Mouse (Mus musculus) megakaryocyte, adult 5-6 weeks (primary cell): ENCODE measurements around the gene Fgd1. TPM values are rescaled to one million over a fixed set of nuclear protein-coding genes. Genes with fewer than 3 reads are reported as not detected.

ENCODE experiments used
- ATAC-seq: 2 replicates; pipeline ENCODE4 v1.8.0; 2016; ENCODE audit warnings: mild to moderate bottlenecking, inconsistent platforms; ENCODE audit not compliant: poor library complexity, severe bottlenecking
- total RNA-seq, 2 experiments: library from RNA; stranded (forward) in 1 of 2; stranded (reverse) in 1 of 2; fragments of 153-499, 151-499 nt in 1 of 2; fragments of 221-1000, 200-1000 nt in 1 of 2; gene quantifications; 2 replicates each; pipeline versions ENCODE4 v1.2.3 to v1.2.4; 2015 to 2017

Gene Fgd1
- total RNA-seq (2015) (0.83 and 1.2 TPM in 2 replicates), total RNA-seq (2017) (0.73 and 1.2 TPM in 2 replicates)

- no peak for ATAC-seq
These were observed at the start of gene Fgd1 for GRCm38 (mm10) chrX:151045850-151046249. Gene Fgd1, plus strand, starts transcription at chrX:151046150.

DNA sequence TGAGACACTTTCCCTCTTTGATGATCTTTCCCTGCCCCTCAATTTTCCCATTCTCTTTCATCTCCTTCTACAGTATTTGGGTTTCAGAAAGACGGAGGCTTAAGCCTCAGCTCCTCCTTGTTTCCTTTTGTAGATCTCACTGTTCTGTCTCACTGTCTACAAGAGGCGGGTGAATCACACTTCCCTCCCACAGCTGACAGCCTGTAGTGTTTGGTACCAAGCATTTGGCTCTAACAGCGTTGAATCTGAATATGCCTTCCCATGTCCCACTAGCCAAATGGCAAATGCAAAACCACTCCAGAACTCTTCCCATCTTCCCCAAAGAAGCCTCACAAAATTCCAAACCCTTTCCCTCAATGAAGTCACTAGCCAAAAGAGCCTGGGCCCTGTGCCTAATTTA is 49.2 kb upstream of the Fgd1 start:
- ATAC-seq, result no peak

- peak; percentile 97 for ATAC-seq
These were observed 28.7 kb upstream of the Fgd1 start, which contains the start of gene Gnl3l for GRCm38 (mm10) chrX:151016938-151017877. Gene Gnl3l, minus strand, starts transcription at chrX:151017322.

GRCm38 (mm10) chrX:151017897-151018296 is 28.1 kb upstream of the Fgd1 start:
- no peak for ATAC-seq

- ATAC-seq, result no peak
These were observed 27.2 kb upstream of the Fgd1 start for GRCm38 (mm10) chrX:151018798-151019197.

DNA sequence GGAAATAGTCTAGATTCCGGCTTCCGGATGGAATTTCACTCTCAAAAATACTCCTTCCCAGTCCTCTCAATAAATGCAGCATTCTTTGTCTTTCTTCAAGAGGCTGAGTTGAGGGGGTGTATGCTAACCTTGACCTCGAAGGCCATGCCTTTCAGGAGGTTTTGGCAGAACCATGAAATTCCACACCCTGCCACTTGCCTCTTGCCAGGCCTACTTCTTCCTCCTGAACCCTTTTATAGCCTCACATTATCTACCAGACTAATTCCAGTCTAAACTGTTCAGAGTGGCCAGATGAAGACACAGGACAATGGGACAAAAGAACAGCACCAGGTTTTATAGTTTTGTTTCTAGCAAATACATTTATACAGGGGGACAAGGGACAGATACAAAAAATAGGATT is 14.6 kb upstream of the Fgd1 start:
- ATAC-seq, result no peak

- ATAC-seq, result no peak
These were observed 4.7 kb upstream of the Fgd1 start for GRCm38 (mm10) chrX:151041223-151041622.

DNA sequence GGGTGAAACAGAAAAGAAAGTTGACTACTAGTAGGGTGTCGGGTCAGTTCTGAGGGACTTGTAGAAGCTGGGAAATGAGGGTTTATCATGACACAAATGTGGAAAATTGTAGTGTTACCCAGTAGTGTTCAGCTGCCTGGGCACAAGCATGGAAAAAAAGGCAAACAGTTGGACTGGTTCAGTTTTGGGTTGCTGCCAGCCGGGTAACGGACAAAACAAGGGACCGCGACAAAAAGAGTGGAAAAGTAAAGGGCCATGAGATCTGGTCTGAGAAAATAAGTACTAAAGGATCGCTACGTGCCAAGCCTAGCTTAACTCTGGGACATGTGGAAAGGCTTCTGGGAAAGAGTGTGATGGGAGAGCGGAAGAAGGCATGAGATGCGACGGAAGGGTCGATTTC is 371 bp downstream of the Fgd1 start:
- ATAC-seq, result no peak

DNA sequence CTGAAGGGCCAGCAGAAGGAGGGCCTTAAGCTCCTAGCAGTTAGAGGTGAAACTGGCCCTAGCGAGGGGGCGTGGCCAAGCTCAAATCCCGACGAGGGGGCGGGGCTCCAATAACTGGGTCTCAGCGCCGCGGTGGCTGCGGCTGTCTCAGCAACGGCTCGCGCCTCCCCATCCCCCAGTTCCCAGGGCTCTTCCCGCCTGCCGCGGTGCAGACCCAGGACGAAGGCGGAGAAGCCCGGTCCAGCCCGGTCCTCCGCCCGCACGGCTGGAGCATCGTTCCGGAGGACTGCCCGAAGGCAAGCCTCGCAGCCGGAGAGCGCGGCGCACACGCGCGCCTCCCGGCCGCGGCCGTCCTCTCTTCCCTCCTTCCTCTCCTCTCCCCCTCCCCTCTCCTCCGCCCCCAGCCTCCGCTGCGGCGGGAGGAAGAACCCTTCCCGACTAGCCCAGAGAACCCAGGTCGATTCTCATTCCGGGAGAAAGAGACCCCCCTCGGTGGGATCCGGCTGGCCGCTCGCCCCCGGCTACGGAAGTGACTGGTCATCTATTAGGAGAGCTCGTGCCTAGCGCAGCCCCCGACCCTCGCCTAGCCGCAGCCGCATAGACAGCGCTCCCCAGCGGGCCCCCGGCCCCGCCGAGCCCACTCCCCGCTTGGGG is 954 bp downstream of the Fgd1 start:
- peak; percentile 60; the same call in 1 of the 2 replicates for ATAC-seq

GRCm38 (mm10) chrX:151047431-151048058 is 1.6 kb downstream of the Fgd1 start:
- no peak for ATAC-seq

DNA sequence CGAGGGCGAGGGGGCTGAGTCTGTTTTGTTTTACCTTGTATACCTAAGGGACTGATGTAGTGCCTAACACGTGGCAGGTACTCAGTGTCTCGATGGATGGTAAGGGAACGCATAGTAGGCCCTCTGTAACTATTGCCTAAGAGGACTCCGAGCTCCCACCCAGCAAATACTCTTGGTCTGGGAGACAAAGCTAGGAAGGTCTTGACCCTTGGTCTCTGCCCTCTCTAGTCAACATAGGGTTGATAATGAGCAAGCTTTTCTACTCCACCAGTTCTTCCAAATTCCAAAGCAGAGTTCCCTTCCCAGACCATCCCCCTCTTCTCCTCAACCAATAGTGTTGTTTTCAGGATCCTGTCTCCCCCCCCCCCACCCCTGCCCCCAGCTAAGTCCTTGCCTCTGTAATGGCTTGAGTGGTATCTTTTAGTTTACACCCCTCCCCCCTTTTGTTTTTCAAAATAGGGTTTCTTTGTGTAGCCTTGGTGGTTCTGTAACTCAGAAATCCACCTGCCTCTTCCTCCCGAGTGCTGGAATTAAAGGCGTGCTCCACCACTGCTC is 3.8 kb downstream of the Fgd1 start:
- ATAC-seq, result no peak

- no peak for ATAC-seq
These were observed 4.4 kb downstream of the Fgd1 start for GRCm38 (mm10) chrX:151050337-151050736.

- no peak for ATAC-seq
These were observed 8.5 kb downstream of the Fgd1 start for GRCm38 (mm10) chrX:151054489-151054888.

GRCm38 (mm10) chrX:151055559-151055958 is 9.6 kb downstream of the Fgd1 start:
- no peak for ATAC-seq

DNA sequence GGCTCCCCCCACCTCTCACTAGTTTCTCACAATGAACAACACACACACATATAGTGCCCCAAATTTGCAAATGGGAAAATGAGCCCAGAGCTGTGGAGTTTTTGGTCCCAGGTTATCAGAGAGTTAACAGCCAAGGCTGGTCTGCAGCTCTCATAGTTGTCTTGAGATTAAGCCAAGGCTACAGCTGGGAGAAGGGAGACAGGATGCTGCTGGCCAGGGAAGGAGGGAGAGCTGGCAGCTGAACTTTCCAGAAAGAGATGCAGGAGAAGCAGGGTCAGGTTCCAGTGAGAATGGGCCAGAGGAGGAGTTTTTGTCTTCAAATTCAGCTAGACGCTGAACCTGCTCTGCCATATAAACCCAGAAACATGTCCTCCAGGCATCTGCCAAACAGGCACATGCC is 13.4 kb downstream of the Fgd1 start:
- ATAC-seq, result no peak

DNA sequence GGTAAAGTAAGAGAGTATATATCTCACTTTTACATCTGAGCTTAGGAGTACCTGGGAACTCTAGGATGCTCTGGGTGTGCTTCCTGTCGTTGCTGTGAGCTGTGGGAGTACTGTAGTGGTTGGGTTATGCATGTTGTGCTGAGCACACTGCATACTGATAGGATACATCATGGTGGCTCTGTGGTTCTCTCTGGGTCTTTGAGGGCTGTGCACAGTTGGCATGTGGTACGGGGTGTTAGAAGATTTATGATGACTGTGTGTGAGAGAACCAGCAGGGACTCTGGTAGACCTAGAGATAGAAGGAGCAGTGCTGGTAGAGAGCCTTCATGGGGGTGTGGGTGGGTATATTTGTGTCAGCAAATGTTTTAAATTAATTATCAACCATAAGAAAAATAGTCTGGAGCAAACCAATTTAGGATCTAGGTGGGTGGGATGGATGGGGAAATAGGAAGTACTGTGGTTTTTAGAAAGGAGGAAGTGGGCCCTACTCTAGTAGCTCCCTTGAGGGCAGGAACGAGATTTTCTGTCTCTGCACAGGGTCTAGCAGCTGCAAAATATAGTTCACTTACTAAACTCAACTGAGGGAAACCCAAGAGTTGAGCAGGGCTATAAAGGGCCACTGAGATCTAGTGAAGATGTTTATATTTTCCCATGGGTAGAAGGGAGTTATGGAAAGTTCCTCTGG is 15.8 kb downstream of the Fgd1 start:
- peak; percentile 93 for ATAC-seq

DNA sequence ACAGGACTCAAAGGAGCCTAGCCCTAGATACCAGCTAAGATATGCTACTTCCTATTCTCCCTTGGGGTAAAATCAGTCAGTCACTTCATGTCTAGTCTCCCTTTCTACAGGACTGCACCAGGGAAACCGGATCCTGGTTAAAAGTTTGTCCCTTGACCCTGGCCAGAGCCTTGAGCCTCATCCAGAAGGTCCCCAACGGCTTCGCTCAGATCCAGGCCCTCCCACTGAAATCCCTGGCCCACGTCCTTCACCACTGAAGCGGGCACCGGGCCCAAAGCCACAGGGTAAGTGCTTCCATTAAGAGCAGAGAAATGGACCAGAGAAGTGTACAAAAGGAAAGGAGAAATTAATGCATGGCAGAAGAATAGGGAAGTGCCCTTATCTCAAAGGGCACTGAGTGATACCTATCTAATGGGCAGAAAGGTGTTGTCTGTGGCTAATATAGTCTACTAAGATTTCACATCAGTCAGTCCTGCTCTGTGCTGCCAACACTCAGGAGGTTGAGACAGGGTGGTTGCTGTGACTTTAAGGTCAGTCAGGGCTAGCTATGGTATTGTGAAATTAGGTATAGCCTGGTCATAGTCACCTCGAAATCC is 20.2 kb downstream of the Fgd1 start:
- no peak for ATAC-seq

GRCm38 (mm10) chrX:151067876-151068275 is 21.9 kb downstream of the Fgd1 start:
- ATAC-seq, result no peak

- ATAC-seq, result no peak
These were observed 30.1 kb downstream of the Fgd1 start for GRCm38 (mm10) chrX:151076007-151076406.

GRCm38 (mm10) chrX:151076941-151077485 is 31.1 kb downstream of the Fgd1 start:
- no peak for ATAC-seq
